Mouse (Mus musculus) left cerebral cortex, adult 18-20 months (tissue): ENCODE results near the gene Thtpa. TPM values are rescaled to one million over a fixed set of nuclear protein-coding genes. Genes with fewer than 3 reads are reported as not detected.

Experiments used
- DNase-seq, 2 experiments: peaks; one replicate each; pipeline ENCODE4 v3.0.0; 2021 to 2022; ENCODE audit warnings: low spot score in 2 of 2, mixed read lengths in 1 of 2
- total RNA-seq, 2 experiments: library from RNA; stranded (reverse); gene quantifications; 2 replicates each; pipeline ENCODE4 v1.2.3; 2021

Gene Thtpa
- total RNA-seq, 2 experiments from 2014 or later, result 22.9 to 23.1 TPM

- no peak for DNase-seq
These were observed 10.8 kb downstream of the Thtpa start for GRCm38 (mm10) chr14:55105386-55105785.

GRCm38 (mm10) chr14:55105836-55106809 lies 11.5 kb downstream of the Thtpa start, which contains the start of gene Ap1g2:
Gene Ap1g2 (minus strand): TSS chr14:55106593.
- peak; percentile 85 to 89 for DNase-seq

- no peak for DNase-seq
These were observed 12.4 kb downstream of the Thtpa start for GRCm38 (mm10) chr14:55106990-55107389.

- peak; percentile 73 to 86 for DNase-seq
These were observed 13.8 kb downstream of the Thtpa start for GRCm38 (mm10) chr14:55108202-55108870.

- DNase-seq, result no peak
These were observed 14.7 kb downstream of the Thtpa start for GRCm38 (mm10) chr14:55109048-55109873.

- no peak for DNase-seq
These were observed 15.5 kb downstream of the Thtpa start for GRCm38 (mm10) chr14:55110076-55110475.

GRCm38 (mm10) chr14:55111720-55112119 lies 17.1 kb downstream of the Thtpa start:
- peak in 1 of 2 experiments; percentile 39 for DNase-seq

- DNase-seq, result no peak
These were observed 18.9 kb downstream of the Thtpa start for GRCm38 (mm10) chr14:55113351-55113974.

- peak in 1 of 2 experiments; percentile 52 for DNase-seq
These were observed 19.5 kb downstream of the Thtpa start for GRCm38 (mm10) chr14:55113975-55114645.

- peak; percentile 69 to 71 for DNase-seq
These were observed 20.4 kb downstream of the Thtpa start for GRCm38 (mm10) chr14:55114759-55115701.

- DNase-seq, result no peak
These were observed 21.3 kb downstream of the Thtpa start for GRCm38 (mm10) chr14:55115846-55116245.

GRCm38 (mm10) chr14:55116425-55117200 lies 22.0 kb downstream of the Thtpa start, which contains the start of gene Jph4:
Gene Jph4 (minus strand): TSS chr14:55116935.
- DNase-seq, result peak; percentile 68 to 77

- no peak for DNase-seq
These were observed 24.3 kb downstream of the Thtpa start for GRCm38 (mm10) chr14:55118852-55119251.

GRCm38 (mm10) chr14:55119421-55120134 lies 25.0 kb downstream of the Thtpa start:
- DNase-seq, result no peak

GRCm38 (mm10) chr14:55121947-55122346 lies 27.4 kb downstream of the Thtpa start:
- DNase-seq, result peak in 1 of 2 experiments; percentile 60

GRCm38 (mm10) chr14:55122359-55122758 lies 27.8 kb downstream of the Thtpa start:
- DNase-seq, result no peak

- no peak for DNase-seq
These were observed 31.1 kb downstream of the Thtpa start for GRCm38 (mm10) chr14:55125711-55126110.
